Mouse (Mus musculus) liver, embryonic 14.5 days (tissue): Measurements from ENCODE around the gene Srarp.

Source experiments
- CTCF ChIP-seq: IDR thresholded peaks from 2 replicates; pipeline ENCODE4 v1.5.1; 2016; ENCODE audit warnings: antibody characterized with exemption, low read depth, control low read depth
- EP300 ChIP-seq: IDR thresholded peaks from 2 replicates; pipeline ENCODE4 v1.6.1; 2016; ENCODE audit warnings: antibody characterized with exemption, low read depth

DNA sequence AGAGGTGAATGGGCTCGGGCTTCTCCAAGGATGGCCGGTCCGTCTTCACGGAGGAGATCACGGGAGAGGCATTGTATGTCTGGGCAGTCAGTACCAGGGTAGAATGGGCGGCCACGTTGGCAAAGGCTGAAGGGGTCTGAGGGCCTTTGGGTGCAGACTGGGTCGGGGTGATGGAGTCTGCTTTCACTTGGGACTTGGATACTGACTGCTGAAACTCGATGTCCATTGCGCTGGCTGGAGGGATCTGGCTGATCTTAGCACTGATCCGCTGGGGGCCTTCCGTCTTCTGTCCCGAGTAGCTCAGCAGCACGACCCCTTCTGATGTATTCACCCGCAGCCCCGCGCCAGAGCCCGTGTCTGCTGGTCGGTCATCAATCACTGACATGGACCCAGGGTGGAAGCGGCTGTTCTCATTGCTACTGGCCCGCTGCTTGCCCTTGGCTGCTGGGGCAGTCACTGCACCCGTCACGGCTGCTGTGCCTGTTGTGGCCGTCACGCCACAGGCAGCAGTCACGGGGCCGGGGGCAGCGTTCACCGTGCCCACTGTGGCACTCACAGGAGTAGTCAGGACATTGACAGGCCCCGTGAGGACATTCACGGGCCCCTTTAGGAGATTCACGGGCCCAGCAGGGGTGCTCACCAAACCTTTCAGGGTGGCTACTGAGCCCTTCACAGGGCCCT is 36.9 kb upstream of the Srarp start:
- TF ChIP-seq EP300 (no peak), CTCF (no peak)
